Mouse (Mus musculus): ENCODE results near the gene 1700012B09Rik. TPM values are rescaled to one million over a fixed set of nuclear protein-coding genes. Genes with fewer than 3 reads are reported as not detected.

Gene 1700012B09Rik
- polyA plus RNA-seq (2015; fragmentation: Nextera tagmentation; extraction: Ambion mirVana) = not detected in 2 replicates

GRCm38 (mm10) chr9:14770803-14771471, at the start of gene 1700012B09Rik:
TSS of gene 1700012B09Rik (minus strand) at chr9:14771030.
- H3K36me3 ChIP-seq = no peaks in the 10 kb centered on the region
- WGBS = 21% methylated on average over 23 of the region's 23 CpGs

DNA sequence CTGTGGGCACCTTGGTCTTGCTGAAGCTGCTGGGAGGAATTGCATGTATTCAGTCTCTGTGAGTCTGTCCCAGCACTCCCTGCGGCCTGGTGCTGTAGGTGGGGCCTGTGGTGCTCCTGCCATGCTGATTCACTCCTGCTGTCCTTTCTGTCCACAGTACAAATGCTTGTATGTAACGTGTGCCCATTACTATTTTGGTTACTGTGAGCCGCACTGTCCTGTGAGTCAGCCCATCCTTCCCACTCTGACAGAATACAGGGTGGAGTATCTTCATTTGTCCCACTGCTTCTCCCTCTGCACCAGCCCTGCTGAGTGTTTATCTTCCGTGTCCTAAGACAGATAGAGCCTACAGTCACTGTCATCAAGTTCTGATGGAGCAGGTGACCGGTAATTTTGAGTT, 39.3 kb upstream of the 1700012B09Rik start:
- WGBS = 95% methylated on average over 5 of the region's 5 CpGs
- Histone ChIP-seq H3K9ac (no peak overlapping the region), H3K27ac (no peak overlapping the region), H3K9me3 (no peaks in the 10 kb centered on the region), H3K27me3 (replicated peaks) (no peaks in the 10 kb centered on the region), H3K36me3 (peaks cover 15% of the 10 kb centered on the region), H3K4me1 (replicated peaks) (no peaks in the 10 kb centered on the region), H3K4me2 (replicated peaks) (no peak overlapping the region), H3K4me3 (replicated peaks) (no peak overlapping the region)
- ATAC-seq = no peak

More at GRCm38 (mm10) chr9:14770803-14771471, at the start of gene 1700012B09Rik:
- no peak within 1 kb of the TSS for H3K4me3 ChIP-seq (replicated peaks)
- peaks cover 4% of the 10 kb centered on the region; the same call in 1 of the 2 replicates for H3K4me1 ChIP-seq (replicated peaks)
- H3K9me3 ChIP-seq = no peaks in the 10 kb centered on the region
- no peak within 1 kb of the TSS for H3K27ac ChIP-seq
- H3K9ac ChIP-seq = no peak within 1 kb of the TSS
- H3K27me3 ChIP-seq (replicated peaks) = no peaks in the 10 kb centered on the region; the same call in none of the 2 replicates
- H3K4me2 ChIP-seq (replicated peaks) = no peak within 1 kb of the TSS
- ATAC-seq = no peak

GRCm38 (mm10) chr9:14806786-14807185, 36.0 kb upstream of the 1700012B09Rik start:
- H3K4me3 ChIP-seq (replicated peaks) = no peak overlapping the region
- no peaks in the 10 kb centered on the region for H3K9me3 ChIP-seq
- ATAC-seq = no peak
- no peaks in the 10 kb centered on the region for H3K4me1 ChIP-seq (replicated peaks)
- H3K27ac ChIP-seq = no peak overlapping the region
- H3K27me3 ChIP-seq (replicated peaks) = no peaks in the 10 kb centered on the region
- no peak overlapping the region for H3K4me2 ChIP-seq (replicated peaks)
- H3K36me3 ChIP-seq = peaks cover 18% of the 10 kb centered on the region
- WGBS = 95% methylated on average over 1 of the region's 1 CpGs
- H3K9ac ChIP-seq = no peak overlapping the region

GRCm38 (mm10) chr9:14805714-14806113, 34.9 kb upstream of the 1700012B09Rik start:
- no peaks in the 10 kb centered on the region for H3K9me3 ChIP-seq
- no peak overlapping the region for H3K4me3 ChIP-seq (replicated peaks)
- no peak overlapping the region for H3K27ac ChIP-seq
- H3K27me3 ChIP-seq (replicated peaks) = no peaks in the 10 kb centered on the region
- no peaks in the 10 kb centered on the region for H3K4me1 ChIP-seq (replicated peaks)
- no peak overlapping the region for H3K4me2 ChIP-seq (replicated peaks)
- no peak for ATAC-seq
- WGBS = 92% methylated on average over 2 of the region's 2 CpGs
- H3K36me3 ChIP-seq = peaks cover 21% of the 10 kb centered on the region
- H3K9ac ChIP-seq = no peak overlapping the region

DNA sequence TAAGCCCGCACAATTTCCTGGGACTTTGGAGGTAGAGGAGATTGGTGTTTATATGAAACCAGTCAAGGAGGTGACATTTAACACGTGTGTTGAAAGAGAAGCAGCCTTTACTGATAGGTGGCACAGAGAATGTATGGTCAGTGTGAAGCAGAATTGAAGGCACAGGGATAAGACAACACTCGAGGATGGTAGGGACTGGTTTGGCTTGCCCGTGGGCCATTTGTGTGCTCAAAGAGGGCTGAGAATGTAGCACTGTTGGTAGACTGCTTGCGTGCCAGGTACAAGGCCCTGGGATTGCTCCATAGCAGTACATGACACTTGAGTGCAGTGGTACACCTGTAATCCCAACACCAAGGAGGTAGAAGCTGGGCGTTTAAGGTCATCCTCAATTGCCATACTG, 16.5 kb upstream of the 1700012B09Rik start:
- Histone ChIP-seq H3K4me2 (replicated peaks) (no peak overlapping the region), H3K27me3 (replicated peaks) (no peaks in the 10 kb centered on the region), H3K9me3 (no peaks in the 10 kb centered on the region), H3K4me1 (replicated peaks) (no peaks in the 10 kb centered on the region), H3K36me3 (no peaks in the 10 kb centered on the region), H3K4me3 (replicated peaks) (no peak overlapping the region), H3K27ac (no peak overlapping the region), H3K9ac (no peak overlapping the region)
- ATAC-seq = no peak
- WGBS = 91% methylated on average over 6 of the region's 6 CpGs

DNA sequence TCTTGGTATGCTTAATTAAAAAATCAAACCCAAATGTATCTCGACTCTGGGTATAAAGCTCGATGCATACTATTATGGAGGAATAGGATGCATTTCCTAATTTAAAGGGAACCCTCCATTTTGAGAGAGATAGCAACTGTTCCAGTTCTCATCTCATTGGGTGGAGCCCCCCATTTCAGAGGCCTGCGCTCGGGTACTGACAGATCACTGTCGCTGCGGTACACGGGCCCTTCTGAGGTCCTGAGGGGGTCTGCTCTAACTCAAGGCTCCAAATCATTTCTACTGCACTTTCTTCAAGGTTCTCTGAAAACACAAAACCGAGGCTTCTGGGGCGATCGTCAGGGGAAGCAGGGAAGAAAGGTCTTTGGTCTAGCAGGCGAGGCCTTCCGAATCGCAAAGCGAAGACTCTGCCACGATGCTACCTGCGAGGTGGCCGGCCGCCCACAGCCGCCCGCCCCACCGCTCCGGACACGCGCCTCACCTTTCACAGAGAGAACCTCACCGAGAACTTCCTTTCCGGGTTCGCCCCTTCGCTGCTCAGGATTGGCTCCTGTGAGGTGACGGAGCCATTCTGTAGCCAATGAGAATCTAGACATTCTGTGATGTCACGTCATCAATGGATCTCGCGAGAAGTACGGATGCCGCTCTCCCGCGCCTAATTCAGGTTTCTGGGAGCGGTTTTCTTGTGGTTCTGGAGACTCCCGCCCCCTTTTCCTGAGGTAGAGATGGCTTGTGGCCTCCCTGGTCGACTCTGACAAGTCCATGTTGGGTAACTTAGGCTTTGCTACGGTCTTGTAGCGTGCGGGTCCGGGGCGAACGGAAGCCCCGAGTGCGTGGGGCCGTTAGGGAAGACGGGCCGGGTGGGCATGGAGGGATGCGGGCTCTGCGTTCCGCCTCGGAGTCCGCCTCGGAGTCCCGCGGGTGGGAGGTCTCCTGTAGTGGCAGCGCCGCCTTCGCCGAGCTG, 13.5 kb upstream of the 1700012B09Rik start, which contains the start of the genes Mre11a and Ankrd49:
Gene Mre11a (plus strand): TSS at position 616 of the 964 bp plus-strand sequence.
Gene Ankrd49 (minus strand): TSS at position 818 of the 964 bp plus-strand sequence.
- Histone ChIP-seq H3K9me3 (no peaks in the 10 kb centered on the region), H3K4me2 (replicated peaks) (peak within 1 kb of the TSS; percentile 64), H3K27ac (peak within 1 kb of the TSS; percentile 97), H3K36me3 (no peaks in the 10 kb centered on the region; the same call in 1 of the 2 replicates), H3K4me1 (replicated peaks) (no peaks in the 10 kb centered on the region), H3K27me3 (replicated peaks) (no peaks in the 10 kb centered on the region), H3K4me3 (replicated peaks) (peak within 1 kb of the TSS; percentile 67), H3K9ac (peak within 1 kb of the TSS; percentile 85)
- peak; percentile 100 for ATAC-seq
- WGBS = under 1% methylated on average over 62 of the region's 62 CpGs

- WGBS = 29% methylated on average over 13 of the region's 13 CpGs
- Histone ChIP-seq H3K27ac (no peak overlapping the region), H3K4me2 (replicated peaks) (no peak overlapping the region), H3K27me3 (replicated peaks) (no peaks in the 10 kb centered on the region), H3K36me3 (no peaks in the 10 kb centered on the region; the same call in 1 of the 2 replicates), H3K4me1 (replicated peaks) (0 out of 2 replicates have a peak, but pooled peaks cover 2% of the 10 kb centered on the region), H3K4me3 (replicated peaks) (no peak overlapping the region), H3K9me3 (no peaks in the 10 kb centered on the region), H3K9ac (no peak overlapping the region)
- ATAC-seq = 0 out of 2 replicates have a peak, but pooled peaks have one; percentile 28
These were observed 7.5 kb upstream of the 1700012B09Rik start for GRCm38 (mm10) chr9:14778341-14778740.

DNA sequence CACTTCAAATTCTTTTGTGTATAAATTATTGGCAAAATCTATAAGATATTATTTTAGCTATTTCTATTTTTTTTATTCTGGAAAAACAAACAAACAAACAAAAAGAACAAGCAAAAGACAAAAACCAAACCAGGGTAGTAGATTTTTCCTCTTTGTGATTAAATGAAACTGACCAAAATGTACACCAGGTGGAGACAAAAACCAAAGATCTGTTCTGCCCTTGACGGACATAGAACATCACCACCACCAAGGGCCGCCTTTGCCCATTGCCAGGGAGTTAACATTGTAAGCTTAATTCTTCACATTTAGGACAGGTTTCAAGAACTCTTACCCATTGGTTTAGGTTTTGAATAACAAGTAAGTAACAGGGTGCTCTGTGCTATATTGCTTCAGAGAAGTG, 3.0 kb upstream of the 1700012B09Rik start:
- peaks cover 6% of the 10 kb centered on the region; the same call in 1 of the 2 replicates for H3K4me1 ChIP-seq (replicated peaks)
- H3K27me3 ChIP-seq (replicated peaks) = no peaks in the 10 kb centered on the region; the same call in none of the 2 replicates
- no peak overlapping the region for H3K4me2 ChIP-seq (replicated peaks)
- H3K9me3 ChIP-seq = no peaks in the 10 kb centered on the region
- H3K9ac ChIP-seq = no peak overlapping the region
- no peak for ATAC-seq
- H3K4me3 ChIP-seq (replicated peaks) = no peak overlapping the region
- no peaks in the 10 kb centered on the region for H3K36me3 ChIP-seq
- no peak overlapping the region for H3K27ac ChIP-seq
- WGBS = 49% methylated on average over 2 of the region's 2 CpGs

GRCm38 (mm10) chr9:14772074-14772473, 1.2 kb upstream of the 1700012B09Rik start:
- Histone ChIP-seq H3K36me3 (no peaks in the 10 kb centered on the region), H3K27me3 (replicated peaks) (no peaks in the 10 kb centered on the region; the same call in none of the 2 replicates), H3K27ac (no peak overlapping the region), H3K9ac (no peak overlapping the region), H3K9me3 (no peaks in the 10 kb centered on the region), H3K4me1 (replicated peaks) (peaks cover 4% of the 10 kb centered on the region; the same call in 1 of the 2 replicates), H3K4me3 (replicated peaks) (no peak overlapping the region), H3K4me2 (replicated peaks) (no peak overlapping the region)
- no peak for ATAC-seq
- 90% methylated on average over 2 of the region's 2 CpGs for WGBS

- H3K36me3 ChIP-seq = no peaks in the 10 kb centered on the region
- H3K27ac ChIP-seq = no peak overlapping the region
- no peak overlapping the region for H3K4me2 ChIP-seq (replicated peaks)
- H3K9me3 ChIP-seq = no peaks in the 10 kb centered on the region
- H3K9ac ChIP-seq = no peak overlapping the region
- no peak for ATAC-seq
- H3K4me1 ChIP-seq (replicated peaks) = peaks cover 4% of the 10 kb centered on the region; the same call in 1 of the 2 replicates
- no peaks in the 10 kb centered on the region; the same call in none of the 2 replicates for H3K27me3 ChIP-seq (replicated peaks)
- no peak overlapping the region for H3K4me3 ChIP-seq (replicated peaks)
- WGBS = 43% methylated on average over 6 of the region's 6 CpGs
These were observed 1.0 kb downstream of the 1700012B09Rik start for GRCm38 (mm10) chr9:14769811-14770210.

GRCm38 (mm10) chr9:14764765-14765164, 6.1 kb downstream of the 1700012B09Rik start:
- H3K4me2 ChIP-seq (replicated peaks) = no peak overlapping the region
- no peaks in the 10 kb centered on the region for H3K9me3 ChIP-seq
- no peak for ATAC-seq
- H3K4me1 ChIP-seq (replicated peaks) = no peaks in the 10 kb centered on the region
- 21% methylated on average over 7 of the region's 7 CpGs for WGBS
- H3K4me3 ChIP-seq (replicated peaks) = no peak overlapping the region
- H3K9ac ChIP-seq = no peak overlapping the region
- H3K36me3 ChIP-seq = no peaks in the 10 kb centered on the region
- H3K27me3 ChIP-seq (replicated peaks) = no peaks in the 10 kb centered on the region
- no peak overlapping the region for H3K27ac ChIP-seq

DNA sequence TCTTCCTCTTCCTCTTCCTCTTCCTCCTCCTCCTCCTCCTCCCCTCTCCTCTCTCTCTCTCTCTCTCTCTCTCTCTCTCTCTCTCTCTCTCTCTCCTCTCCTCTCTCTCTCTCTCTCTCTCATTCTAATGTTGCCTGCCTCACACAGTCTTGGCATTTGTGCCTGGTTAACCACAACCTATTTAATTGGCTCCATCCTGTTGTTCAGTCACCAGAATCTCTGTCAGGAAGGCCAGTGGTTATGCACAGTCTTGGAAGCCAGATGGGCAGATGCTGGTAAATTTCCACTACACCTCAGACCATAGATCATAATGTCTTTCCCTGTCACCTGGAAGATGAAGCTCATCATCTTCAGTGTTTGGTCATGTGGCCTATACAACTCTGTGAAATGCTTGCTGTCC, 11.6 kb downstream of the 1700012B09Rik start:
- Histone ChIP-seq H3K36me3 (no peaks in the 10 kb centered on the region), H3K9me3 (no peaks in the 10 kb centered on the region), H3K4me1 (replicated peaks) (no peaks in the 10 kb centered on the region), H3K27me3 (replicated peaks) (no peaks in the 10 kb centered on the region), H3K9ac (no peak overlapping the region), H3K27ac (no peak overlapping the region), H3K4me3 (replicated peaks) (no peak overlapping the region), H3K4me2 (replicated peaks) (no peak overlapping the region)
- no peak for ATAC-seq
